Mouse (Mus musculus) midbrain, embryonic 14.5 days (tissue): ENCODE results near the gene Thnsl1. TPM values are rescaled to one million over a fixed set of nuclear protein-coding genes. Genes with fewer than 3 reads are reported as not detected.

Experiments
- ATAC-seq: fragments of 200-750 bp; cut with Nextera tagmentation; 2 replicates; pipeline ENCODE4 v1.8.0; 2017; ENCODE audit warnings: moderate number of reproducible peaks, moderate library complexity; ENCODE audit not compliant: low FRiP score, low TSS enrichment
- DNase-seq: peaks from one replicate; pipeline ENCODE4 v3.0.0-alpha.2; 2015
- H3K27ac ChIP-seq: fragments of 300-500 bp; sonication (generic); replicated peaks from 2 replicates; pipeline ENCODE4 v1.5.1; 2014; ENCODE audit warnings: mild to moderate bottlenecking, low read depth, low read length, moderate library complexity
- H3K27me3 ChIP-seq: fragments of 300-500 bp; sonication (generic); 2 replicates; pipeline ENCODE4 v1.6.1; 2014; ENCODE audit warnings: low read length, control low read depth, mixed read lengths; ENCODE audit not compliant: control insufficient read depth, insufficient read depth
- H3K36me3 ChIP-seq: fragments of 300-500 bp; sonication (generic); 2 replicates; pipeline ENCODE4 v1.6.1; 2014; ENCODE audit warnings: low read length, control low read depth; ENCODE audit not compliant: control insufficient read depth, insufficient read depth
- H3K4me1 ChIP-seq: fragments of 300-500 bp; sonication (generic); 2 replicates; pipeline ENCODE4 v1.6.1; 2014; ENCODE audit warnings: mild to moderate bottlenecking, antibody characterized with exemption, low read length, control low read depth; ENCODE audit not compliant: control insufficient read depth, insufficient read depth
- H3K4me2 ChIP-seq: fragments of 300-500 bp; sonication (generic); 2 replicates; pipeline ENCODE4 v1.6.1; 2014; ENCODE audit warnings: mild to moderate bottlenecking, low read length, moderate library complexity
- H3K4me3 ChIP-seq: fragments of 300-500 bp; sonication (generic); replicated peaks from 2 replicates; pipeline ENCODE4 v1.5.1; 2014; ENCODE audit warnings: low read depth, low read length
- H3K9ac ChIP-seq: fragments of 300-500 bp; sonication (generic); replicated peaks from 2 replicates; pipeline ENCODE4 v1.6.1; 2014; ENCODE audit warnings: mild to moderate bottlenecking, low read length, moderate library complexity
- H3K9me3 ChIP-seq: fragments of 300-500 bp; sonication (generic); 2 replicates; pipeline ENCODE4 v1.6.1; 2016; ENCODE audit warnings: low read length, control low read depth, mixed read lengths; ENCODE audit not compliant: control insufficient read depth
- WGBS: fragments of 180-500 bp; shearing (Covaris S2); extraction: QIAGEN DNeasy Blood & Tissue Kit; methylation state at CpG from one replicate; pipeline ENCODE4 v1.1.7; 2014; 5-methylcytosine and 5-hydroxymethylcytosine counted together
- polyA plus RNA-seq: library from polyadenylated mRNA; unstranded; fragments of >200 nt; fragmentation: Nextera tagmentation; extraction: Ambion mirVana; gene quantifications from 2 replicates; pipeline ENCODE4 v1.2.1, GENCODE M21; 2014

The Thnsl1 gene
- polyA plus RNA-seq, 1 experiment from 2014 or later: 26.7 TPM

- H3K9ac ChIP-seq: no peak overlapping the region
- no peak overlapping the region for H3K4me3 ChIP-seq
- no peaks in the 10 kb centered on the region for H3K27me3 ChIP-seq
- H3K9me3 ChIP-seq: no peaks in the 10 kb centered on the region
- H3K4me1 ChIP-seq: no peaks in the 10 kb centered on the region
- no peak overlapping the region for H3K27ac ChIP-seq
- H3K4me2 ChIP-seq: no peak overlapping the region
- no peaks in the 10 kb centered on the region for H3K36me3 ChIP-seq
- ATAC-seq (no peak), DNase-seq (no peak)
Measured at GRCm38 (mm10) chr2:21254308-21254707, 48.8 kb downstream of the Thnsl1 start.

DNA sequence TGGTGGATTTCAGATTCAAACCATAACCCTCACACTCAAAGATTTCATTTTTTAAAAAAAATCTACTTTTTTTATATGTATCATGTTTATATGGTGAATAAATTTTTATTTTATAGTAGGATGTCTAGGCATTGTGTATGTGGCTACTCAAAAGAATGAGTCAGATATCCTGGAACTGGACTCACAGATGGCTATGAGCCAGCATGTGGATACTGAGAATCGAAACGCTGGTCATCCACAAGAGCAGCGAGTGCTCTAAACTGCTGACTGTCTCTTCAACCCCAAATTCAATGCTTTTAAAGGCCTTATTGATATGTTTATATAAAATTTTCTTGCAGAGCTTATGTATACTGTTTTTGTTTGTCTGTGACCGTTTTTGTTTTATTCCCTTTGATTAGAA is 52.8 kb downstream of the Thnsl1 start:
- Histone ChIP-seq H3K4me1 (no peaks in the 10 kb centered on the region), H3K4me2 (no peak overlapping the region), H3K9me3 (no peaks in the 10 kb centered on the region), H3K9ac (no peak overlapping the region), H3K27me3 (no peaks in the 10 kb centered on the region), H3K27ac (no peak overlapping the region), H3K36me3 (no peaks in the 10 kb centered on the region), H3K4me3 (no peak overlapping the region)
- WGBS: 91% methylated on average over 4 of the region's 4 CpGs
- DNase-seq: no peak
- no peak for ATAC-seq

DNA sequence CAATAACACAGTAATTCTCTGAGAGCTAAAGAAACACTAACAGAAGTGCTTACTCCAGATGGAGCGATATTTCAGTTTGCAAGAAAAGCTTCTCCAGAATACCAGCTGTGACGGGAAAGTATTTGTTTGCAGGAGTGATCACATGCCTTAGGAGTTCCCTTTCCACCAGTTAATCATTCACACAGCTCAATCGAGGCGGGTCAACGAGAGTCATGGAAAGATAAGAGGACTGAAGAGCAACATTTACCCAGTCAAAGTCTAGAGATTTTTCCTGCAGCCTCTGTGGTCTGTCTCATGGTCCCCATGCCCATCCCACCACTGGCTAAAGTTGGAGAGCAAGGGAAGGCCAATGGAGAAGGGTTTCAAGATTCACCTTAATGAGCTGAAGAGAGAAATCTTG is 53.6 kb downstream of the Thnsl1 start:
- DNase-seq: no peak
- Histone ChIP-seq H3K9ac (no peak overlapping the region), H3K27ac (no peak overlapping the region), H3K4me2 (no peak overlapping the region), H3K4me1 (no peaks in the 10 kb centered on the region), H3K9me3 (no peaks in the 10 kb centered on the region), H3K27me3 (no peaks in the 10 kb centered on the region), H3K4me3 (no peak overlapping the region), H3K36me3 (no peaks in the 10 kb centered on the region)
- WGBS: 84% methylated on average over 5 of the region's 5 CpGs
- ATAC-seq: no peak

GRCm38 (mm10) chr2:21260060-21260459 is 54.5 kb downstream of the Thnsl1 start:
- H3K4me1 ChIP-seq: no peaks in the 10 kb centered on the region
- H3K4me2 ChIP-seq: no peak overlapping the region
- DNase-seq (peak; percentile 8), ATAC-seq (no peak)
- H3K36me3 ChIP-seq: no peaks in the 10 kb centered on the region
- H3K27me3 ChIP-seq: no peaks in the 10 kb centered on the region
- no peak overlapping the region for H3K4me3 ChIP-seq
- no peak overlapping the region for H3K27ac ChIP-seq
- WGBS: 68% methylated on average over 4 of the region's 4 CpGs
- no peak overlapping the region for H3K9ac ChIP-seq
- no peaks in the 10 kb centered on the region for H3K9me3 ChIP-seq

GRCm38 (mm10) chr2:21261370-21262006 is 56.0 kb downstream of the Thnsl1 start:
- Histone ChIP-seq H3K27ac (no peak overlapping the region), H3K9ac (no peak overlapping the region), H3K9me3 (no peaks in the 10 kb centered on the region), H3K27me3 (no peaks in the 10 kb centered on the region), H3K36me3 (no peaks in the 10 kb centered on the region), H3K4me2 (no peak overlapping the region), H3K4me3 (no peak overlapping the region), H3K4me1 (no peaks in the 10 kb centered on the region)
- DNase-seq (peak; percentile 91), ATAC-seq (peak; percentile 85; the same call in 1 of the 2 replicates)
- WGBS: 18% methylated on average over 4 of the region's 4 CpGs

GRCm38 (mm10) chr2:21264031-21264430 is 58.5 kb downstream of the Thnsl1 start:
- Histone ChIP-seq H3K36me3 (no peaks in the 10 kb centered on the region), H3K4me3 (no peak overlapping the region), H3K4me2 (no peak overlapping the region), H3K4me1 (peaks cover 4% of the 10 kb centered on the region), H3K27ac (no peak overlapping the region), H3K9ac (no peak overlapping the region), H3K27me3 (no peaks in the 10 kb centered on the region), H3K9me3 (no peaks in the 10 kb centered on the region)
- ATAC-seq (no peak), DNase-seq (no peak)
- 79% methylated on average over 4 of the region's 4 CpGs for WGBS

Other genes starting within 250 kb of the Thnsl1 start
- gene Arhgap21, start 236.8 kb upstream of the Thnsl1 start, polyA plus RNA-seq: 62.7 TPM in 2 replicates
- gene Enkur, start 359 bp upstream of the Thnsl1 start, polyA plus RNA-seq: 3.7 and 4.8 TPM in 2 replicates
- gene Gpr158, start 161.8 kb downstream of the Thnsl1 start, polyA plus RNA-seq: 3.8 and 5.3 TPM in 2 replicates